Mouse (Mus musculus) myocyte (in vitro differentiated cells): ENCODE measurements at regions not wholly inside any gene's neighbourhood (a gene's known extent, or its start where the extent isn't known, plus 50 kb on each side); places are given as distances from the start of the nearest gene placed in this dataset.

Experiments used
- H3K27me3 ChIP-seq: one replicate; pipeline ENCODE4 v1.6.1; 2011; ENCODE audit not compliant: control insufficient read depth, insufficient read depth, insufficient read length
- H3K36me3 ChIP-seq: one replicate; pipeline ENCODE4 v1.6.1; 2011; ENCODE audit not compliant: control insufficient read depth, insufficient read depth
- H3K4me2 ChIP-seq: one replicate; pipeline ENCODE4 v1.6.1; 2011; ENCODE audit warnings: low read depth, control low read depth
- H3K4me3 ChIP-seq: one replicate; pipeline ENCODE4 v1.5.1; 2011; ENCODE audit warnings: mild to moderate bottlenecking, control low read depth, moderate library complexity
- H3K79me2 ChIP-seq: one replicate; pipeline ENCODE4 v1.6.1; 2011; ENCODE audit not compliant: control insufficient read depth, insufficient read depth
- H3ac ChIP-seq: one replicate; pipeline ENCODE4 v1.6.1; 2011; ENCODE audit not compliant: control insufficient read depth, insufficient read length
- CEBPB ChIP-seq: IDR thresholded peaks from 2 replicates; pipeline ENCODE4 v1.6.1; 2011; ENCODE audit warnings: mild to moderate bottlenecking, moderate library complexity; ENCODE audit not compliant: poor library complexity, insufficient read depth, severe bottlenecking
- E2F4 ChIP-seq: IDR thresholded peaks from one replicate; pipeline ENCODE4 v1.6.1; 2011; ENCODE audit warnings: mild to moderate bottlenecking, control low read depth, moderate library complexity; ENCODE audit not compliant: insufficient read depth
- MAX ChIP-seq: IDR thresholded peaks from one replicate; pipeline ENCODE4 v1.6.1; 2011; ENCODE audit warnings: low read depth, mild to moderate bottlenecking, control low read depth
- MYOD1 ChIP-seq, 3 experiments: IDR thresholded peaks; one replicate each; pipeline ENCODE4 v1.6.1; 2011; ENCODE audit warnings: control low read depth in 2 of 3, low read depth in 2 of 3, mild to moderate bottlenecking in 2 of 3, moderate library complexity in 1 of 3; ENCODE audit not compliant: insufficient read length in 2 of 3, control insufficient read depth in 1 of 3
- MYOG ChIP-seq, 3 experiments: IDR thresholded peaks; one replicate each; pipeline ENCODE4 v1.6.1; 2011; ENCODE audit warnings: control low read depth in 2 of 3, low read depth in 2 of 3, mild to moderate bottlenecking in 2 of 3; ENCODE audit not compliant: insufficient read length in 2 of 3, control insufficient read depth in 1 of 3, insufficient read depth in 1 of 3
- POLR2A ChIP-seq: IDR thresholded peaks from one replicate; pipeline ENCODE4 v1.6.1; 2011; ENCODE audit warnings: low read depth, mild to moderate bottlenecking, control low read depth, moderate library complexity; ENCODE audit not compliant: insufficient read length
- POLR2AphosphoS2 ChIP-seq: IDR thresholded peaks from one replicate; pipeline ENCODE4 v1.6.1; 2011; ENCODE audit warnings: low read depth, control low read depth; ENCODE audit not compliant: insufficient read length
- REST ChIP-seq: IDR thresholded peaks from one replicate; pipeline ENCODE4 v1.6.1; 2011; ENCODE audit warnings: mild to moderate bottlenecking, control low read depth, moderate library complexity; ENCODE audit not compliant: insufficient read depth, insufficient read length
- SRF ChIP-seq: IDR thresholded peaks from one replicate; pipeline ENCODE4 v1.6.1; 2011; ENCODE audit warnings: low read depth; ENCODE audit not compliant: control insufficient read depth, insufficient read length
- TCF12 ChIP-seq: IDR thresholded peaks from one replicate; pipeline ENCODE4 v1.6.1; 2011; ENCODE audit warnings: mild to moderate bottlenecking, control low read depth; ENCODE audit not compliant: poor library complexity, insufficient read depth, severe bottlenecking
- TCF3 ChIP-seq: IDR thresholded peaks from one replicate; pipeline ENCODE4 v1.6.1; 2011; ENCODE audit warnings: low read depth, control low read depth; ENCODE audit not compliant: insufficient read length
- USF1 ChIP-seq: IDR thresholded peaks from one replicate; pipeline ENCODE4 v1.6.1; 2011; ENCODE audit warnings: low read depth, mild to moderate bottlenecking, control low read depth, moderate library complexity

DNA sequence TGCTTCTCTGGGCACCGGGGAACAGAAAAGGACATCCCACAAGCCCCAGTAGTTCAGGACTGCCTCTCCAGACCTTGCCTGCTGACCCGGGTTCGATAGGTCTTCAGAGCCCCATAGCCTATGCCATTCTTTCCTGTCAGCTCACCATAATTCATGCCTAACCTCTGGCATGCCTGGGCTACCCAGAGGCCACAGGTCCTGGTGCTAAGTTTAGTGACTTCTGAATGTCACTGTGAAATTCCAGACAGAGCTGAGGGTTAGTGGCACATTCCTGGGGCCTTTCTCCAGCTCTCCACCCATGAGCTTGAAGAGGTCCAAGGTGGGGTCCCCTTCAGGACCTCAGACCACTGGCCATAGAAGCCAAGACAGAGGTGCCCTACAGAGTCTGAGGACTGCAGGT is 62.4 kb upstream of the Slc6a6 start:
- TF ChIP-seq MYOD1 (IDR thresholded peaks at IDR 0.05; ENCODE audit: control insufficient read depth in 1 of 3, insufficient read length in 2 of 3, low read depth in 2 of 3) (peak in 1 of 3 experiments; percentile 38), TCF3 (peak; percentile 10), MYOG (IDR thresholded peaks at IDR 0.05; ENCODE audit: control insufficient read depth in 1 of 3, insufficient read depth in 1 of 3, insufficient read length in 2 of 3, low read depth in 2 of 3) (peak in 1 of 3 experiments; percentile 56), CEBPB (no peak)
- H3K36me3 ChIP-seq: no peaks in the 10 kb centered on the region
- H3K4me3 ChIP-seq: no peak overlapping the region
- no peaks in the 10 kb centered on the region for H3K79me2 ChIP-seq
- no peaks in the 10 kb centered on the region for H3K27me3 ChIP-seq
- peak overlapping the region; percentile 83 for H3K4me2 ChIP-seq
- H3ac ChIP-seq: no peak overlapping the region

DNA sequence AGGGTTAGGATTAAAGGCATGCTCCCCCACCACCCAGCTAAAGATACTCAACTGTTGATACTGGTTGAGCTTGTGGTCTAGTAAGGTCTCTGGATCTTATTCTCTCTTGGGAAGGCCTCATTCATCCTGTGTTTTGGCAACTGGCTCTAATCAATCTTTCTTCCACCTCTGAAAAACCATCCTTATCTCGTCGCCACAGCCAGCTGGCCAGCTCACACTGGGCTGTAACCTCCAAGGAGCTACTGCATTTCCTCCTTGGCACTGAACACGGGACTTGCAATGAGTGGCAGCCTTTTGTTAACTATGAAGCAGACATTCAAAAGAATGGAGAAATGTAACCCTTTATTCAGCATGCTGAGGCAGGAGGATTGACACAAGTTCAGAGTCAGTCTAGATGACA is 61.4 kb upstream of the Slc6a6 start:
- Histone ChIP-seq H3K4me2 (no peak overlapping the region), H3K79me2 (no peaks in the 10 kb centered on the region), H3ac (no peak overlapping the region), H3K36me3 (no peaks in the 10 kb centered on the region), H3K4me3 (no peak overlapping the region), H3K27me3 (no peaks in the 10 kb centered on the region)
- TF ChIP-seq MYOD1 (IDR thresholded peaks at IDR 0.05; ENCODE audit: control insufficient read depth in 1 of 3, insufficient read length in 2 of 3, low read depth in 2 of 3) (peak; percentile 20 to 87 (median 79)), USF1 (no peak), MYOG (IDR thresholded peaks at IDR 0.05; ENCODE audit: control insufficient read depth in 1 of 3, insufficient read depth in 1 of 3, insufficient read length in 2 of 3, low read depth in 2 of 3) (peak; percentile 35 to 87 (median 45)), TCF12 (peak; percentile 59)

DNA sequence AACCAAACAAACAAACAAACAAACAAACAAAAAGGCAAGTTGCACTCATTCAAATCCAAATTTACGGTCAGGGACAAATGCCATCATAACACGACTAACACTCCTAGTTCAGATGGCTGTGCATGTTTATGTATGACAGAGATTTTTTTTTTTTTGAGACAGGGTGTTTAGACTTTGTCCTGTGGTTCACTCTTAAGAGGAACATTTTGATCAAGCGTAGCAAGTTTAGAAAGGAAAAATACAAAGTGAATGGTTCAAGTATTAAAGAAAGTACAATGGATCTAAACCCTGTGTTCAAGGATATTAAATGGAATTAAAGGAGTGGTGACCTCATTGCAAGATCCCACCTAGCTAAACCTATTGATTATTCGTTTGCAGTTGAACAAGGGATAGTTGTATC is 60.2 kb upstream of the Slc6a6 start:
- no peak overlapping the region for H3K4me3 ChIP-seq
- no peaks in the 10 kb centered on the region for H3K79me2 ChIP-seq
- H3ac ChIP-seq: no peak overlapping the region
- no peak for TF ChIP-seq SRF
- no peaks in the 10 kb centered on the region for H3K27me3 ChIP-seq
- H3K36me3 ChIP-seq: no peaks in the 10 kb centered on the region
- H3K4me2 ChIP-seq: no peak overlapping the region

DNA sequence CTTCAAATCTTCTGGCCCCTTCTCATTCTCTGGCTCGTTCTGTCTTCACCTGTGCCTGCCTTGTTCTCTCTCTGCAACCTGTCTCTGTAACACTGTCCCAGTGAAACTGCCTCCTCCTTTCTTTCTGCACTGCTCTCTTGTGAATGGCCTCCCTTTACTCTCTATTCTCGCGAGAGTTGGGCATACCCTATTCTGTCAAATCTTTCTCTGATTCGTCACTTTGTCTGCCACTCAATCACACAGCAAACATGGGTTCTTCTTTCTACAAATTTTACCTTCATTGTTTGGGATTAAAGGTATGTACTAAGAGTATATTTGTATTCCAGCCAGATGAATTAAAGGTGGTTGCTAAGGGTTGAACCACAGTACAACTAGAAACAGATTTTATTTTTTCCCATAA is 54.6 kb upstream of the Slc6a6 start:
- Histone ChIP-seq H3K27me3 (no peaks in the 10 kb centered on the region), H3K4me3 (no peak overlapping the region)
- TF ChIP-seq SRF: no peak
- no peak for TF ChIP-seq USF1
- no peak for TF ChIP-seq TCF3
- TF ChIP-seq E2F4: no peak
- no peak for TF ChIP-seq CEBPB
- TF ChIP-seq MYOD1 (IDR thresholded peaks at IDR 0.05; ENCODE audit: control insufficient read depth in 1 of 3, insufficient read length in 2 of 3, low read depth in 2 of 3): no peak
- no peak for TF ChIP-seq MAX
- no peak for TF ChIP-seq REST
- TF ChIP-seq TCF12: no peak
- no peak for TF ChIP-seq POLR2A
- TF ChIP-seq MYOG (IDR thresholded peaks at IDR 0.05; ENCODE audit: control insufficient read depth in 1 of 3, insufficient read depth in 1 of 3, insufficient read length in 2 of 3, low read depth in 2 of 3): no peak
- no peak for TF ChIP-seq POLR2AphosphoS2

DNA sequence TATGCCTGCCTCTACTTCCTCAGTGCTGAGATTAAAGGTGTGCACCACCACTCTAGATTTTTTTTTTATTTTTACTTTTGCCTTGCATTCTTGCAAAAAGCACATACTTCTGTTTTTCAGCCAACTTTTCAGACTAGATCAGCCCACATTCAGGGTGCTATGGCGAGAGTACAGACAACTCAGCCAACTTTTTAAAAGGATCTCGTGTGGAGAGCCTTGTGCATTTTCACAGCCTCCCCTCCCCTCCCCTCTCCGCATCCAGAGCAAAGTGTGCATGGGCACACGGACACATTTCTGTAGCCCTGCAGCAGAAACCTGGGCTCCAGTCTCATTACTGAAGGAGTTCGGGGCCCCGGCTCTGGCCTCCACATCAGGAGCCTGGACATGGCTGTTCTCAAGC is 52.6 kb upstream of the Slc6a6 start:
- Histone ChIP-seq H3K27me3 (no peaks in the 10 kb centered on the region), H3K36me3 (no peaks in the 10 kb centered on the region), H3K4me3 (no peak overlapping the region), H3ac (no peak overlapping the region), H3K79me2 (no peaks in the 10 kb centered on the region), H3K4me2 (no peak overlapping the region)
- TF ChIP-seq MYOD1 (IDR thresholded peaks at IDR 0.05; ENCODE audit: control insufficient read depth in 1 of 3, insufficient read length in 2 of 3, low read depth in 2 of 3) (no peak), CEBPB (no peak), MYOG (IDR thresholded peaks at IDR 0.05; ENCODE audit: control insufficient read depth in 1 of 3, insufficient read depth in 1 of 3, insufficient read length in 2 of 3, low read depth in 2 of 3) (no peak), SRF (no peak), TCF3 (no peak), REST (no peak), TCF12 (no peak), MAX (no peak)

More for the DNA sequence above, 54.6 kb upstream of the Slc6a6 start:
- Histone ChIP-seq H3K4me2 (no peak overlapping the region), H3K79me2 (no peaks in the 10 kb centered on the region), H3ac (no peak overlapping the region), H3K36me3 (no peaks in the 10 kb centered on the region)
